Mouse (Mus musculus) adrenal gland, postnatal 36 days (tissue): Measurements from ENCODE around the gene Fmc1. TPM values are rescaled to one million over a fixed set of nuclear protein-coding genes. Genes with fewer than 3 reads are reported as not detected.
A peak's percentile ranks its signal among the peaks of the same experiment; 100 is the strongest.
"Not testable (repeated sequence)": the region's sequence is repeated elsewhere in the genome, so short reads cannot be mapped to it uniquely, and the experiment has no call there.

ENCODE experiments used
- DNase-seq, 2 experiments: peaks; one replicate each; pipeline ENCODE4 v3.0.0; 2021; ENCODE audit warnings: mixed read lengths in 1 of 2
- long read RNA-seq, 2 experiments: library from polyadenylated mRNA; stranded (forward); transcript quantifications; one replicate each; pipeline ENCODE4 v2.0.0; 2021; ENCODE audit warnings: borderline sequencing depth in 2 of 2
- total RNA-seq, 2 experiments: library from RNA; stranded (reverse); gene quantifications; 2 replicates each; pipeline ENCODE4 v1.2.3; 2021

Gene Fmc1
- total RNA-seq, result 100 to 1,000 TPM; 101 to 135 TPM
- long read RNA-seq, experiment 1, transcript Fmc1-201 (2 exons, 479 nt), result major isoform, 77 of 84 reads
- long read RNA-seq, experiment 1, partial matches to known transcripts, result 7 of 84 reads
- long read RNA-seq, experiment 1, other reads (novel, unspliced or antisense), result 0 of 84 reads
- long read RNA-seq, experiment 2, transcript Fmc1-201 (2 exons, 479 nt), result major isoform, 34 of 37 reads
- long read RNA-seq, experiment 2, partial matches to known transcripts, result 2 of 37 reads
- long read RNA-seq, experiment 2, other reads (novel, unspliced or antisense), result 0 of 37 reads

DNA sequence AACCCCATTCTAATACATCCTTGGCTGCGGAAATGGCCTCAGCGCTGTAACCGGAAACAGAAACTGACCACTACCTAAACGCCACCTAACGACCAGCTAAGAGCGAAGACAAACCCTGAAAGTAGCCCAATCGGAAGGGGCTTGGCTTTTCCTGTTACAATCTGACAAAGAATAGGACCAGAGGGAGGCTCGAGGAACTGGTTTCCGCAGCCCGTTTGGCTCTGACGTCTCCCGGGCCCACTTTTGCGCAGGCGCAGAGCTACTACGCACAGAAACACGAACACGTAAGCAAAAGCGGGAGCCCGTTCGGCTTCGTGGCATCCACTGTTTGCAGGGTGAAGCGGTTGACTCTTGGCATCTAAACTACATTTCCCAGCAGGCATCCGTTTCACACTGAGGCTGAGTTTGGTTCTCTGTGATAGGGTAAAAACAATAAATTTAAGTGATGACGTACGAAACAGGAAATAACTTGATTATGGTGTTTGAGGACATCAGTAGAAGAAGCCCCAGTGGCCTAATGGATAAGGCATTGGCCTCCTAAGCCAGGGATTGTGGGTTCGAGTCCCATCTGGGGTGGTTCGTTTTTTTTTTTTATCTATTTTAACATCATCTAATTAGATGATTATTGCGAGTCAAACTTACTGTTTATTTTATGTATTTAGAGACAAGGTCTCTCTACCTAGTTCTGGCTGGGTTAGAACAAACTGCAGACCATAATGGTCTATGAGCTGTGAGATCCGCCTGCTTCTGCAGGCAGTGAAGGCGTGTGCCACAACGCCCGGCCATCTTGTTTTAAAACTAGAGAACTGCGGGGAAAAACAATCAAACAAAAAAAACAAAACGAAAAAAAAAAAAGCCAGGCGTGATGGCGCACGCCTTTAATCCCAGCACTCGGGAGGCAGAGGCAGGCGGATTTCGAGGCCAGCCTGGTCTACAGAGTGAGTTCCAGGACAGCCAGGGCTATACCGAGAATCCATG, at the start of gene Fmc1:
Gene Fmc1, plus strand, starts transcription at position 75 of the 978 bp plus-strand sequence.
- peak; percentile 96 to 97 for DNase-seq

DNA sequence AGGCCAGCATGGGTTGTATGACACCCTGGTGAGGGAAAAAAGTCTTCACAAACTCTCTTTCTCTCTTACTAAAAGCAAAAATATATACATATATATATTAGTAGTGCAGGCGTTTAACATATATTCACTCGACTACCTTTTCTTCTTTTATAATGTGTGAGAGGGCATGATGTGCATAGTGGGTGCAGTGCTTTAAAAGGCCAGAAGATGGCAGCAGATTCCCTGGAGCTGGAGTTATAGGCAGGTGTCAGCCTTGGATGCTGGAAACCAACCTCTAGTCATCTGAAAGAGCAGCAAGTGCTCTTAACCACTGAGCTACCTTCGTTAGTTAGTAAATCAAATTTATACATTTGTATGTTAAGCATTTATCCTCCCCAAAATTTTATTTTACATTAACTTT, 40.8 kb upstream of the Fmc1 start:
- DNase-seq, result peak; percentile 42 to 59

DNA sequence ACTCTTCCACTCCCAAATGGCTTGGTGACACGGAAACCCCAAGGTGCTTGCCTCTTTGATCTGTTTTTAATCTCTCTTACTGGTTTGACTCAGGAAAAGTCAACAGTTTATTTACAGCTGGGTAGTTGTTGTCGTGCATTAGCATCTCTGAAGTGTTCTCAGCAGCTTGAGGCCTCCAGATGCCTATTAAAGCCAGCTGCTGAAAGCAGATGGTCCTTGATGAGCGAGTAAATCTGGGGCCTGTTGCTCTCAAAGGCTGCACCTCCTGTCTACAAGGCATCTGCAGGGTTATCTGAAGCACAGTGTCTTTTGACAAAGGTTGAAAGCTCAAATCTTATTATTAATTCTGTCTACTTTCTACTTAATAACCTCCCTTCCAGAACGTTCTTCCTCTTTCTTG, 37.7 kb upstream of the Fmc1 start:
- no peak for DNase-seq

DNA sequence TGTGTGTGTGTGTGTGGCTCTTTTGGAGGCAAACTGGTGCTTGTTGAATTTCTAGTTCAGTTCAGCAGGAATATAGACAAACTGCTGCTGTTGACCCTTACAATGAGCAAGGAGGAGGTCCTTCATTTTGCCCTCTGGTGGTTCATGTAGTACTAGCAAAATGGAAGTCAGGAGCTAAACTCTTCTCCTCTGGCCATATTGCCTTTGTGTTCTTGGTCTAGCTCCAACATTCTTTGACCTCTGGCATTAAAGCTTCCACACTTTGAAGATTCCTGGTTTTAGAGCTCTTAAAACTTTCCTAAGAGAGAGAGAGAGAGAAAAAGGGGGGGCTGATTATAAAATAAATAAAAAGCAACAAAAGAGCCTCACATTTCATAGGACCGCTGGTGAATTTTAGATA, 21.2 kb upstream of the Fmc1 start:
- DNase-seq, result no peak

DNA sequence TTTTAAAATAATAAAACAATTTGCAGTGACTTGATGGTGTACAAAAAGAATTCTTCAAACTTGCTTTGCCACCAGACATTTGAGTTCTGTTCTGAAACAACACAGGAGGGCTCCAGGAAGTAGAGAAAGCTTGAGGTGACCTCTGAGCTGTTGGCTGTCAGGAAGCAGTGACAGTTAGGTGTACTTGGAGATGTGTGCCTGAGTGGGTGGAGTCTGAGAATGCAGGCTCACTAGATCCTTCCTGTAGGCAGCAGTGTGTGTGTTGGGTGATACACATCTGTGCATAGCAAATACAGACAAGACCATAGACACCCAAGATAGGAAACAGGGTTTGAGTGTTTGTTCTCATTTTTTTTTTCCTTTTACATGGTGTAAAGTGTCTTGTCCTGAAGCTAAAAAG, 20.5 kb upstream of the Fmc1 start:
- DNase-seq, result no peak

DNA sequence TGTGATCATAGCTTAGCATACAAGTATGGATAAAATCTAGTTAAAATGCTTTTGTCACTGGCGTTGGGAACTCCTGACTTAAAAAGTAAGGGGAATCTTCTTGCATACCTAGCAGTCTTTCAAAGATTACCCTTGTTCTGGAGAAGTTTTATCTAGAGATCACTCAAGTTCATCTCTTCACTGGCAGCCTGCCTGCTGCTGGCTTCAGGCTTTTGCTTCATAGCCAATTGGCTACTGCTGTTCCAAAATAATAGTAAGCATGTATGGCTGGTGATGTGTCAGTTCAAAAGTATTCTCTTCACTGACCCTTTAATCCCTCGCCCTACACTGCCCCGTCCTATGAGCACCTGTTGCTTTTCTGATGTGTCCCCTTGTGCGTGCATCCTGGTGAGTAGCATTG, 18.1 kb upstream of the Fmc1 start:
- peak in 1 of 2 experiments; percentile 11 for DNase-seq

DNA sequence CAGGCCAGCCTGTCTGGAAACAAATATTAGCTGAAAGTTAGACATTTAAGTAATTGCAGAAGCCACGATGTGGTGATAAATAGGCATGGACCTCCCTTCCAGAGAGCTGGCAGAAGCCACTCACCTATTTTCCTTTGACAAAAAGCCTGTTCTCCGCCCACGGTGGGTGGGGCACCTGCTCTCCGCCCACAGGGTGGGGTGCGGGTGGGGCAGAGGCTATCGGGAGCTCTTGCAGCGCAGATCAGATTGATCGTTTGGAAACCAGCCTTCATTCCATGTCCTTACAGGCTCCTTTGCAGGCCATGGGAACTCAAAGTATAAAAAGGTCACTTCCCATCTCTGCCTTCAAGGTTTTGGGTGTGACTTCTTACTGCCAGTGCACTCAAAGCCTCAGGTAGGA, 9.5 kb upstream of the Fmc1 start:
- peak in 1 of 2 experiments; percentile 33 for DNase-seq

DNA sequence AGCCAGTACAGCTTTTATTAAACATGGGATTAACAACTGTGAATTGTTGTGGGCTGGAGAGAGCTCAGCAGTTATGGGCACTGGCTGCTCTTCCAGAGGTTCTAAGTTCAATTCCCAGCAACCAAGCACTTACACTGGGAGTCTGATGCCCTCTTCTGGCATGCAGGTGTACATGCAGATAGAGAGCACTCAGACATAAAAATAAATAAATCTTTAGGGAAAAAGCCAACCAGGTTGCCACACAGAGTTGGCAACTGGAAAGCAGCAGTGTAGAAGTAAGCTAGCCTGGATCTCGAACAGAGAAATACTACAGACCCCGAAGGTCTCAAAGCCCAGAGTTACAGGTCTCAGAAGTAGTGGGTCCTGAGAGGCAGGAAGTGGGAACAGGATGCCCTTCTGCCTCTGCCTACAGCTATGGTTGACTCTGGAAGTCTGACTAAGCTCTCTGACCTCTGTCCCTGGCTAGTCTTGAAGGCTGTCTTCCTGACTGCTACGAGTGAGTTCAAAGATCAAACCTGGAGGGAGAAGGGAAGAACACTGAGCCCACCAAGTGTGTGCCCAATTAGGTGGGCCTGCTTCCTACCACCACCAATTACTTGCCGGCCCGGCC, 2.0 kb upstream of the Fmc1 start:
- DNase-seq, result peak in 1 of 2 experiments; percentile 46

DNA sequence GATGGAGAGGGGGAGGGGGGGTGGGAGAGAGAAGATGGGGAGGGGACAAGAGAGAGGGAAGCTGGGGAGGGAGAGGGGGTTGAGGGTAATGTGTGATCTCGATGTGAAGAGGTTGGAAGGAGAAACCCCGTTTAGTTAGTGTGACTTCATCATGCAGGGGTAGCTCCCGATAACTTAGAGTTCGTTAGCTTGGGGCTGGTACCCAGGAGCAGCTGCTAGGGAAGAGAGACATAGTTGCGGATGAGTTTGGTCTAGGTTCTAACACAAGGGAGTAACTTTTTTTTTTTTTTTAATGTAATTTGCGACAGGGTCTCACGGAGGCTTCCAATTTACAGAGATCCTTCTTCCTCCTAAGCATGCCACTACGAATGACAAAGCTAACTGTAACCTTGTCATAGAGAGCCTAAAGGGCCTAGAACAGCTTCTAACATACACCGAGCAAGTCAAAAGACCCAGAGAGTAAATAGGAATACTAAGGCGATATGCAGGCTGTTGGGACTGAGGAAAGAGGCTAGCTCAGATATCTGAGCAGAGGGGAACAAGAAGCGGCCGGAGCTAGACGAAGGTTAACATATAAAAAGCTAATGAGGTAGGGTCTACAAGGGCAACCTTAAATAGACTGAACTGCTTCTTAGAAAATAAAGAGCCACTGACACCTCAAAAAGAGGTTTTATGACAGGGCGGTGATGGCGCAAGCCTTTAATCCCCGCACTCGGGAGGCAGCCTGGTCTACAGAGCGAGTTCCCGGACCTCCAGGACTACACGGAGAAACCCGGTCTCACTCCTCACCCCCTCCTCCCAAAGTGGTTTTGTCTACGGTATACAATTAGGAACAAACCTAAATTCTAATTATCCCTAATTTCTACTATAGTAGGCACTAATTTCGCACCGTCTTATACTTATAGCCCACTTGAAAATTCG, 542 bp upstream of the Fmc1 start:
- no peak for DNase-seq

DNA sequence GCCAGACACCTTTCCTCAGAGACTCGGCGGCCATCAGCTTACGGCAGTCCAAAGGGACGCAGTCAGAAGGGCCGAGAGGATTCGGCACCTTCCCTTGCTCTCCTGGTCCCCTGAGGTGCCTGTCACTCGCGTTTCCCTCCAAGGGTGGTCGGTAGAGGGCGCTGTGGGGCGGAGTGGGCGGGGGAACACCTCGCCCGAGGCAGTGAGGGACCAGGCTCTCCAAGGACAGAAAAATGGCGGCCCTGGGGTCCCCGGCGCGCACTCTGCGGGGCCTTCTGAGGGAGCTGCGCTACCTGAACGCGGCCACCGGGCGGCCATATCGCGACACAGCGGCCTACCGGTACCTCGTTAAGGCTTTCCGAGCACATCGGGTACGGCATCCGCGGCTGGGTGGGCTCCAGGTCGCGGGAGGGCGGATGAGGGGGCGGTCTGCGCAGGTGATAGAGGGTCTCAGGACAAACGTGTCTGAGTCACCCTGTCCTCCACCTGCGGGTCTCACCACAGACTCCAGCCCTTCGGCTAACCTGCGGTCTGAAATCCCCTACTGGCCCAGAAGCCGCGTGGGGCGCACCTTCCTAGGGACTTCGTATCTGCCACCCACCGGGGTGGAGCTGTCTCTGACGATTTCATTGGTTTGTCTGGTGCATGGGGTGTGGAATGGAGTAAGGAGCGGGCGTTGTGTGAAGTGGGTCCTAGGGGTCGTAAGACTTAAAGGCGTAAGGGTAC, 1.5 kb downstream of the Fmc1 start:
- peak; percentile 99 for DNase-seq

DNA sequence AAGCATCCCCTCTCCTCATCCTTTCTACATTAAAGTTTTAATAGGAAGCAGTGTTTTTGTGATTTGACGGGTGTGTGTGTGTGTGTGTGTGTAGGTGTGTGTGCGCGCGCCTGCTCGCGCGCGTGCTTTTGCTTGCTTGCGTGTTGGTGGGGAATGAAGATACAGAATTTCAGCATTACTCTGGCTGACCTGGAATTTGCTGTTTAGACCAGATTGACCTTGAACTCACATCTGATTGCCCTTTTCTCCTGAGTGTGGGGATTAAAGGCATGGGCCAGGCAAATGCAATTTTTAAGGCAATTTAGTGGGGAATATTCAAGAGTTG, 2.0 kb downstream of the Fmc1 start:
- no peak for DNase-seq

DNA sequence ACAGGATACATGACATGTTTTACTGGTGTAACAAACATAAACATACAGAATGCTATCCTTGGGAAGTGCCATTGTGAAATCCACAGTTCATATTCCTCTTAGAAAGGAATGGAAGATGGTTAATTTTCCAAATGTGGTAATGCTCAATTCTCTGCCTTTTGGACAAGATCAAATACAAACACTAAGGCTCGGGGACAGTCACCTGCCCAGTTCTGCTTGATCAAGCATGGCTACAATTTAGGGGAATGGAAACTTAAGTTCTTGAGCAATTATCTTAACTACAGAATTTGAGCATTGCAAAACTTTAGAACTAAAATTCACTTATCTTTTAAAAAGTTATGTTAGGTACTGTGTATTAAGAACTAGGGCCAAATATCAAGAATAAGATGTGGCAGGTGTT, 2.5 kb downstream of the Fmc1 start:
- DNase-seq, result no peak

DNA sequence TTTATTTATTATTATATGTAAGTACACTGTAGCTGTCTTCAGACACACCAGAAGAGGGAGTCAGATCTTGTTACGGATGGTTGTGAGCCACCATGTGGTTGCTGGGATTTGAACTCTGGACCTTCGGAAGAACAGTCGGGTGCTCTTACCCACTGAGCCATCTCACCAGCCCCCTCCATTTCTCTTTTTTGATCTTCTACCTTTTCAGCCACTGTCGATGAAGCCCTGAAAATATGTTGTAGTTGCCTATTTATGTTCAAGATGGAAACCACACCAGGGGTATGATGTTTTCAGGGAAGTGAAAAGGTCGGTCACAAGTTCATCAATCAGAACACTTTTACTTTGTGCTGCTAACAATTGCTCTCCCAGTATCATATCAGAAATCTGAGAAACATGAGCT, 10.8 kb downstream of the Fmc1 start:
- DNase-seq, result not testable (repeated sequence)

DNA sequence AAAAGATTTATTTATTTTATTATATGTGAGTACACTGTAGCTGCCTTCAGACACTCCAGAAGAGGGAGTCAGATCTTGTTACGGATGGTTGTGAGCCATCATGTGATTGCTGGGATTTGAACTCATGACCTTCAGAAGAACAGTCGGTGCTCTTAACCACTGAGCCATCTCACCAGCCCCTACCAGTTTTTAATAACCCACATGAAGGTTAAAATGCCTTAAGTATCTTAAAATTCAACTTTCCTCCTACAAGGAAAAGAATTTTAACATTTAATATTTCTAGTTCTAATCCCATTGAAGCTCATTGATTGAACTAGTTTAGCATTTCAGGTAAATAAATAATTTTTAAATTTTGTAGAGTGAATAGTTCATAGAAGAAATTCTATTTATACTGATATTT, 13.7 kb downstream of the Fmc1 start:
- DNase-seq, result not testable (repeated sequence)

DNA sequence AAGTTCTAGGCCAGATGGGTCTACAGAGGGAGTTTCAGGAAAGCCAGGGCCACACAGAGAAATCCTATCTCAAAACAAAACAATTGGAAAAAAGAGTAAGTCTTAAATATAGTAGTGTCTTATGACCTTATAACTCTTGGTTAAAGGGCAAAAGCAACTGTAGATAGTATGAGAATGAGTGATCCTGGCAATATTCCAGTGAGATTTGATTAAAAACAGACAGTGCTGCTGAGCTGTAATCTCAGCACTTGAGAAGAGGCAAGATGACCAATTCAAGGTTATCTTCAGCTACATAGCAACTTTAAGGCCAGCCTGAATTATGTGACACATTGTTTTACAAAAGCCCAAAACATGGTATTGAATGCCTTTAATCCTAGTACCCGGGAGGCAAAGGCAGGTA, 14.4 kb downstream of the Fmc1 start:
- DNase-seq, result no peak

DNA sequence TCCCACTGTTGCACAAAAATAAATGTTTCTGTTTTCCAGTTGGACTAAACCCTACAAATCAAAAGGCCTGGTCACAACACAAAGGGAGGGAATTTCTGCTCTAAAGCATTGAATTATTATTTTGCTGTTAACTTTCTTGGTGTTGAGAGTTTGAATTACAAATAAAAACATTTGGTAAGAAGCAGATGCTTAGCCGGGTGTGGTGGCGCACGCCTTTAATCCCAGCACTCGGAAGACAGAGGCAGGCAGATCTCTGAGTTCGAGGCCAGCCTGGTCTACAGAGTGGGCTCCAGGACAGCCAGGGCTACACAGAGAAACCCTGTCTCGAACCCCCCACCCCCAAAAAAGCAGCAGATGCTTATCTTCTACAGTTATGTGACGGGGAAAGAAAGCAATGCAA, 15.3 kb downstream of the Fmc1 start:
- DNase-seq, result not testable (repeated sequence)

DNA sequence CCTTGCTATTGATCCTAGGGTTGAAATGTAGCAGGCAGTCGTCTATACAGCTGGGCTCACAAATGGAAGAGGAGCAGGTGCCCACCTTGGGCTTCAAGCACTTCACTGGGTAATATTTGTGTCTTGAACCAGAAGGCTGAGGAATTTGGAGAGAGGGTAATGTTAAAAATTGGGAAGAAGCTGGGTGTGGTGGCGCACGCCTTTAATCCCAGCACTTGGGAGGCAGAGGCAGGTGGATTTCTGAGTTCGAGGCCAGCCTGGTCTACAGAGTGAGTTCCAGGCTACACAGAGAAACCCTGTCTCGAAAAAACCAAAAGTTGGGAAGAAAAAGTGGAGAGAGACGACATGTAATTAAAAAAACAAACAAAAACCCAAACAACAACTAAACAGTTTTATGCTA, 16.5 kb downstream of the Fmc1 start:
- not testable (repeated sequence) for DNase-seq

DNA sequence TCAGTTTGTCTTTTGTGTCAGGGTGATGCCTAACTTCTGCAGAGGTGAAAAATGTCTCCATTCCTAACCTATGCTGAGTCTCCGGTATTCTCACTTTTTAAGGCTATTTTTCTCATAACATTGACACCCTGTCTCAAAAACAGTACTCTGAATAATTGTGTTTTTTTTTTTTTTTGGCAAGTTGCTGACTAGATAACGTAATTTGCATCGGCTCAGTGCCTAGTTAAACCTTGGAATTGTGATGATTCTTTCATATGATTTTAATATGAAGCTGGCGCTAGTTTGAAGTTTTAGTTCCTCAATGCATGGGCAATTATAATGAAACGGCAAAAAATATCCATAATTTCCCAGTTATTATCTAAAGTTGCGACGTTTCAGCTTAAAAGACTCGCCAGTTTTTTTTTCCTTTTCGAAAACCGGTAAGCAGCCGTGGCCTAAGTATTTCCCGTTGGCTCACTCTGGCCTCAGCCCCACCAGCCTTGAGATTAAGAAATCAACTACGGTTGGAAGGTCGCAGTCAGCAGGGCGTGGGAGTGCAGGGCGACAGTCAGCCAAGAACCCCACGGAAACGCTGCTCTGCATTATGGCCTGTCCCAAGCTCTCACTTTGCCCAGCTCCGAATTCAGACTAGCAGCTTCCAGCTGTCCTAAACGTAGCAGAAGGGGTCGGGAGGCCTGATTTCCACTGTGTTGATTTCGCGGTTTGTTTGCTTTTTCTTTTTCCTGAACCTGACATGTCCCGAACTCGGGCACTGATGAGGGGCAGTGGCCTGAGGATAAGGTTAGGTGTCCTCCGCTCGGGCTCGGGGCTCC, 17.2 kb downstream of the Fmc1 start:
- peak; percentile 81 to 82 for DNase-seq

DNA sequence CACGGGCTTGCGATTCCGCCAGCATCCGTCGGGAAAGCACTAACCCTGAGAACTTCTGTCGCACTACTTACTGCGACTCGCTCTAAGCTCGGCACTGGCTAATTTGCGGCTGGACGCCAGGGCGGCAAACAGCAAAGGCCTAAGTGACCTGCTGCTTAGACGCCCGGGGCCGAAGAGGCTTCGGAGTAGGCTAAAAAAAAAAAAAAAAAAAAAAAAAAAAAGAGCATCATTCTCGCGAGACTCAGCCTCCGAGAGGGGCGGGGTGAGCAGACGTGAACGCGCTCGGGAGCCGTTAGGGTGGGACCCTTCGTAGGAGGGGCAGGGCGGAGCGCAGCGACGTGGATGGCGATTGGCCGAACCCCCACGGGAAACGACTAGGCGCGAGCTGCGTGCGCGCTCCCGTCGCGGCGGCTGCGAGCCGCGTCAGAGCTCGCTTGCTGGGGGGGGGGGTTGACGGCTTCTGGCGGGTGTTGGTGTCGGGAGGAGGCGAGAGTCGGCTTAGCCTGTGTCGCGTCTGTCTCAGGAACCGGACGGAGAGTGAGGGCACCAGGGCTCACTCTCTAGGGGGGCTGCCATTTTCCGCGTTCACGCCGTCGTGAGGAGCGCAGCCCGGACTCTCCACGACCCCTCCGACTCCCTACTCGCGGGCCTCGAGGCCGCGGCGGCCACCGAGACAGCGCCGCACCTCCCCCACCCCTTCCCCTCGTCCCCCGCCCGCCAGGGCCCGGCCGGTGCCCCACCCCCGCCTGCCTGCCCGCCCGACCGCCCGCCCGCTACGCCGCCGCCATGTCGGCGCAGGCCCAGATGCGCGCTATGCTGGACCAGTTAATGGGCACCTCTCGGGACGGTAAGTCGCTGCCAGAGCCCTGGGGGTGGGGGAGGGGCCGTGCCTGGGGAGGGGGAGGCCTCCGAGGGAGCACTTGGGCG, 18.0 kb downstream of the Fmc1 start, which contains the start of gene Luc7l2:
Gene Luc7l2, plus strand, starts transcription at position 273 of the 927 bp plus-strand sequence.
- DNase-seq, result peak; percentile 97 to 98
